Mouse (Mus musculus) intestine, embryonic 16.5 days (tissue): ENCODE data around the gene Mcoln1. TPM values are rescaled to one million over a fixed set of nuclear protein-coding genes. Genes with fewer than 3 reads are reported as not detected.

Experiments used
- ATAC-seq: fragments of 200-750 bp; cut with Nextera tagmentation; 2 replicates; pipeline ENCODE4 v1.8.0; 2017; ENCODE audit warnings: moderate TSS enrichment, moderate library complexity
- H3K27ac ChIP-seq: fragments of 300-500 bp; sonication (generic); 2 replicates; pipeline ENCODE4 v1.5.1; 2014; ENCODE audit warnings: mild to moderate bottlenecking, low read length
- H3K27me3 ChIP-seq: fragments of 300-500 bp; sonication (generic); replicated peaks from 2 replicates; pipeline ENCODE4 v1.6.1; 2014; ENCODE audit warnings: low read length, control low read depth, mixed read lengths; ENCODE audit not compliant: control insufficient read depth, insufficient read depth
- H3K36me3 ChIP-seq: fragments of 300-500 bp; sonication (generic); 2 replicates; pipeline ENCODE4 v1.6.1; 2014; ENCODE audit warnings: low read length, control low read depth; ENCODE audit not compliant: control insufficient read depth, insufficient read depth
- H3K4me1 ChIP-seq: fragments of 300-500 bp; sonication (generic); 2 replicates; pipeline ENCODE4 v1.6.1; 2014; ENCODE audit warnings: low read length, control low read depth, mixed read lengths; ENCODE audit not compliant: control insufficient read depth, insufficient read depth
- H3K4me2 ChIP-seq: fragments of 300-500 bp; sonication (generic); 2 replicates; pipeline ENCODE4 v1.6.1; 2014; ENCODE audit warnings: low read depth, low read length, control low read depth
- H3K4me3 ChIP-seq: fragments of 300-500 bp; sonication (generic); 2 replicates; pipeline ENCODE4 v1.5.1; 2014; ENCODE audit warnings: mild to moderate bottlenecking, low read length
- H3K9ac ChIP-seq: fragments of 300-500 bp; sonication (generic); 2 replicates; pipeline ENCODE4 v1.6.1; 2014; ENCODE audit warnings: low read depth, low read length
- H3K9me3 ChIP-seq: fragments of 300-500 bp; sonication (generic); 2 replicates; pipeline ENCODE4 v1.6.1; 2016; ENCODE audit warnings: low read length, control low read depth; ENCODE audit not compliant: control insufficient read depth
- WGBS: fragments of 180-500 bp; shearing (Covaris S2); extraction: QIAGEN DNeasy Blood & Tissue Kit; methylation state at CpG from one replicate; pipeline ENCODE4 v1.1.7; 2014; 5-methylcytosine and 5-hydroxymethylcytosine counted together
- polyA plus RNA-seq: library from polyadenylated mRNA; unstranded; fragments of >200 nt; fragmentation: Nextera tagmentation; extraction: Ambion mirVana; gene quantifications from 2 replicates; pipeline ENCODE4 v1.2.1, GENCODE M21; 2015

Gene Mcoln1
- polyA plus RNA-seq, 1 experiment from 2014 or later = 73.6 TPM

DNA sequence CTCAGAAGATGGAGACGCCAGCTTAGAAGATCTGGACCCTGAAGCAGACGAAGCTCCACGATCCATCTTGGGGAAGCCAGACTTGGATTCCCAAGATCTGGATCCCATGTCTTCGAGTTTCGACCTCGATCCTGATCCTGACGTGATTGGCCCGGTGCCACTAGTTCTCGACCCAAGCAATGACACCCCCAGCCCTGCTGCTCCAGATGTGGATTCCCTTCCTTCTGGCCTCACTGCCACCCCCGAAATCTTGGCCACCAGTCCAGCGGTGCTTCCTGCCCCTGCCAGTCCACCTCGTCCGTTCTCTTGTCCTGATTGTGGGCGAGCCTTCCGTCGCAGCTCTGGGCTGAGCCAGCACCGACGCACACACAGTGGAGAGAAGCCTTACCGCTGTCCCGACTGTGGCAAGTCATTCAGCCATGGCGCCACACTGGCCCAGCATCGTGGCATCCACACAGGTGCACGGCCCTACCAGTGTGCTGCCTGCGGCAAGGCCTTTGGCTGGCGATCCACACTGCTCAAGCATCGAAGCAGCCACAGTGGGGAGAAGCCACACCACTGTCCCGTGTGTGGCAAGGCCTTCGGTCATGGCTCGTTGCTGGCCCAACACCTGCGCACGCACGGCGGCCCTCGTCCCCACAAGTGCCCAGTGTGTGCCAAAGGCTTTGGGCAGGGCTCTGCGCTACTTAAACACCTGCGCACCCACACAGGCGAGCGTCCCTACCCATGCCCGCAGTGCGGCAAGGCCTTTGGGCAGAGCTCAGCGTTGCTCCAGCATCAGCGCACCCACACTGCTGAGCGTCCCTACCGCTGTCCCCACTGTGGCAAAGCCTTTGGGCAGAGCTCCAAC lies 4.5 kb upstream of the Mcoln1 start:
- no peaks in the 10 kb centered on the region for H3K9me3 ChIP-seq
- peaks cover 5% of the 10 kb centered on the region for H3K4me1 ChIP-seq
- H3K27ac ChIP-seq = no peak overlapping the region
- H3K9ac ChIP-seq = no peak overlapping the region
- no peak for ATAC-seq
- H3K4me2 ChIP-seq = no peak overlapping the region
- H3K4me3 ChIP-seq = no peak overlapping the region
- peaks cover 13% of the 10 kb centered on the region for H3K36me3 ChIP-seq
- no peaks in the 10 kb centered on the region for H3K27me3 ChIP-seq
- 97% methylated on average over 44 of the region's 44 CpGs for WGBS

DNA sequence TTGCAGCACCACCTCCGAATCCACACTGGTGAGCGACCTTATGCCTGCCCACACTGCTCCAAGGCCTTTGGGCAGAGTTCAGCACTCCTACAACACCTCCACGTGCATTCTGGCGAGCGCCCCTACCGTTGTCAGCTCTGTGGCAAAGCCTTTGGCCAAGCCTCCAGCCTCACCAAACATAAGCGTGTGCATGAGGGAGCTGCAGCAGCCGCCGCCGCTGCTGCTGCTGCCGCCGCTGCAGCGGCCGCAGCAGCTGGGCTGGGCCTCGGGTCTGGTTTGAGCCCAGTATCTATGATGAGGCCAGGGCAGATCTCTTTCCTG lies 3.9 kb upstream of the Mcoln1 start:
- no peaks in the 10 kb centered on the region for H3K27me3 ChIP-seq
- no peaks in the 10 kb centered on the region for H3K9me3 ChIP-seq
- WGBS = 92% methylated on average over 15 of the region's 15 CpGs

DNA sequence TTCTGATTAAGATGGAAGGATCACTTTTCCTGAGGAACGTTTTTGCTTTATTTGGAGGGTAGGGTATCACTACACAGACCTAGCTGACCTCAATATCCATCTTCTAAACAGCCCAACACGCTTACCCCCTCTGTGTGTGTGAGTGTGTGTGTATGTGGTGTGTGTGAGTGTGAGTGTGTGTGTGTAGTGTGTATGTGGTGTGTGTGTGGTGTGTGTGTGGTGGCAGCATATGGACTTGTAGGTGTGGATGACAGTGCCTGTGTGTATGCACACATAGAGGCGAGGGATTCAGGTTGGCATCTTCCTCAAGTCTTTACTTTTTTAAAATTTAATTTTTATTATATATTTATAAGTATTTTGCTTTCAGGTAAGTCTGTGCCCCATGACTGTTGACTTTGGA lies 1.7 kb upstream of the Mcoln1 start:
- peaks cover 13% of the 10 kb centered on the region for H3K4me1 ChIP-seq
- no peak overlapping the region for H3K4me3 ChIP-seq
- no peak overlapping the region for H3K9ac ChIP-seq
- 90% methylated on average over 3 of the region's 3 CpGs for whole genome bisulfite sequencing
- no peak for ATAC-seq
- H3K9me3 ChIP-seq = no peaks in the 10 kb centered on the region
- H3K36me3 ChIP-seq = peaks cover 13% of the 10 kb centered on the region
- H3K4me2 ChIP-seq = no peak overlapping the region
- H3K27ac ChIP-seq = no peak overlapping the region
- H3K27me3 ChIP-seq = no peaks in the 10 kb centered on the region

More for the DNA sequence above, 3.9 kb upstream of the Mcoln1 start:
- H3K4me2 ChIP-seq = no peak overlapping the region
- no peak for ATAC-seq
- H3K36me3 ChIP-seq = peaks cover 13% of the 10 kb centered on the region
- H3K9ac ChIP-seq = no peak overlapping the region
- H3K4me3 ChIP-seq = no peak overlapping the region
- peaks cover 9% of the 10 kb centered on the region for H3K4me1 ChIP-seq
- H3K27ac ChIP-seq = no peak overlapping the region

DNA sequence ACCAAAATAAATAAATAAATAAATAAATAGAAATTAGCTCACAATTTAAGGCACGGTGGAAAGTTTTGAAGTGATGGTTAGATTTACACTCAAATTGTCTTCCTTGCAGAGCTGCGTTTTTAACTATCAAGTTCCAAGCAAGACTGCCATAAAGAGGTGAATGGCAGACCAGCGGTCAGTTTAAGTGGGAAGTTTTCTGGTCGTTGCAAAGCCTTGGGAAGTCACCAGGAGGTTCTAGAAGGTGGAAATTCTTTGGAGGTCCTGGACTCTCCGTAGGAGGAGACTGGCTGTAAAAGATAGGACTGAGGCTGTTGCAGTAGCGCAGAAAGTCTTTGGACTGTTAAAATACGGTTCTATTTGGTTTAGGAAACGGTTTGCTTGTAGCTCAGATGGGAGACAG lies 506 bp upstream of the Mcoln1 start:
- no peak for ATAC-seq
- Histone ChIP-seq H3K27ac (peak overlapping the region; percentile 88), H3K27me3 (no peaks in the 10 kb centered on the region), H3K9ac (peak overlapping the region; percentile 76), H3K9me3 (no peaks in the 10 kb centered on the region), H3K4me3 (peak overlapping the region; percentile 74), H3K36me3 (peaks cover 13% of the 10 kb centered on the region), H3K4me2 (peak overlapping the region; percentile 69), H3K4me1 (peaks cover 8% of the 10 kb centered on the region)
- 3% methylated on average over 8 of the region's 8 CpGs for WGBS

DNA sequence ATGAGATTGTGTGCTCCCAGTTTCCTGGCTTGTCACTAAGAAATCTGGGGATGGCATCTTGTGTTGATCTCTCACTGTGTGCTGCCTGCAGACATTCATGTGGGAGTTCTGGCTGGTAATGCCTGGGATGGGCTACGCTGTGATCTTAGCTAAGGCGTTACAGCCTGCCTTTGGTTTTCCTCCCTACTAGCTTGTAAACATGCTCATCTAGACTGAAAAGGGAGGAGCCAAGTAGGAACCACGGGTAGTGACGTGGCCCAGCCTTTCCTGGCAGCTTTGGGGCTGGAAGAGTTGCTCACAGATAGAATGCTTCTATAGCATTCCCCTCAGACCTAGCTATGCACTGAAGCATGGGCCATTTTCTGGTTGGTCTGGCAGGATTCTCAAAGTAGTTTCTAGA lies 2.0 kb downstream of the Mcoln1 start:
- no peak for ATAC-seq
- peaks cover 8% of the 10 kb centered on the region for H3K4me1 ChIP-seq
- H3K27ac ChIP-seq = no peak overlapping the region
- H3K36me3 ChIP-seq = 0 out of 2 replicates have a peak, but pooled peaks cover under 1% of the 10 kb centered on the region
- no peaks in the 10 kb centered on the region for H3K9me3 ChIP-seq
- H3K9ac ChIP-seq = no peak overlapping the region; the same call in 1 of the 2 replicates
- H3K27me3 ChIP-seq = no peaks in the 10 kb centered on the region
- H3K4me2 ChIP-seq = no peak overlapping the region
- H3K4me3 ChIP-seq = no peak overlapping the region
- 67% methylated on average over 4 of the region's 4 CpGs for WGBS

DNA sequence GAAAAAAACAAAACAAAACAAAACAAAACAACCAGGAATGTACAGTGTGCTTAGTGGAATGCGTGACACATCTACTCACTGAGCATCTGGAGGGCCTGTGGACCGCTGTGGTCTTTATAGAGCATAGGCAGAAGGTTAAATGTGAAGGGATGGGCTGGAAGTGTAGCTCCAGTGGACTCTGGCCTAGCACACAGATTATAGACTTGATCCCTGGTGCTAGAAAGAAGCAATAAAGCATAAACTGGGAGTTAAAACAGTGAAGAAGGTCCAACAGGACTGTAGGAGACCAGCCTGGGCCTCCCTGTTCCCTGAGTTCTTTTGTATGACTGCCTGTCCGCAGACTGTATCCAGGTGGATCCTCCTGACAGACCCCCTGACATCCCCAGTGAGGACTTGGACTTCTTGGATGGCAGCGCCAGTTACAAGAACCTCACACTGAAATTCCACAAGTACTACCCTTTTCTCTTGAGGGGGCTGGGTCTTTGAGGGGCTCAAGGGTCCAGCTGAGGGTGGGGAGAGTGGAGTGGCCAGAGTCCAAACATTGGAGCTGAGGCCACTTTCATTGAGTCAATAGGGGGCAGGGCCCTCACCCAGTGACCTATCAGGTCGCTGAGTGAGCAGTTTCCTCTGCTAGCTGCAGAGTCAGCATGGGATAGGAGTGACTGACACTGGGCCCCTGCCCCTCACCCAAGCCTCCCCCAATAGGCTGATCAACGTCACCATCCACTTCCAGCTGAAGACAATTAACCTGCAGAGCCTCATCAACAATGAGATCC lies 7.9 kb downstream of the Mcoln1 start:
- H3K4me2 ChIP-seq = no peak overlapping the region
- H3K4me3 ChIP-seq = no peak overlapping the region
- H3K9me3 ChIP-seq = no peaks in the 10 kb centered on the region
- H3K4me1 ChIP-seq = no peaks in the 10 kb centered on the region
- peak; percentile 79 for ATAC-seq
- H3K27ac ChIP-seq = peak overlapping the region; percentile 86
- 83% methylated on average over 6 of the region's 6 CpGs for WGBS
- H3K9ac ChIP-seq = no peak overlapping the region
- H3K27me3 ChIP-seq = no peaks in the 10 kb centered on the region
- peaks cover 8% of the 10 kb centered on the region; the same call in 1 of the 2 replicates for H3K36me3 ChIP-seq

DNA sequence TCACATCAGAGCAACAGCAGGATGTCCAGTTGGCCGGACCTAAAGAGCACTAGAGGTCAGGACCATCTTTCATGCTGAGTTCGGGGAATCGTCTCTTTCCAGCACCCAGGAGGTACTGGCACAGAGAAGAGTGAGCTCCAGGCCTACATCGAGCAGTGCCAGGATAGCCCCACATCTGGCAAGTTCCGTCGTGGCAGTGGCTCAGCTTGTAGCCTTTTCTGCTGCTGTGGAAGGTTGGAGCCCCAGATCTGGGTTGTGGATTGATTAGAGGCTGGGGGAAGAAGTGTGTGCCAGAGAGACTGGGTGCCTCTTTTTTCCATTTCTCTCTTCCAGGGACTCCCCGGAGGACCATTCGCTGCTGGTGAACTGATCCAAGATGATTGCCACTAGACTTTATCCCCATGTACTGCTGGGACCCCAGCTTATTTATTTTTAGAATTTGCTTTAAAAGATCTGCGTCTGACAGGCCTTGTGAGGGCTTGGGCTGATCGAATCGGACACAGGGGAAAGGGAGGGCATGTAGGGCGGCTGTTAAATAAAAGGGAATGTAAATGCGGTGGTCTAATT lies 14.5 kb downstream of the Mcoln1 start:
- 34% methylated on average over 13 of the region's 13 CpGs for WGBS
- Histone ChIP-seq H3K9me3 (no peaks in the 10 kb centered on the region), H3K4me2 (peak overlapping the region; percentile 91), H3K27ac (0 out of 2 replicates have a peak overlapping the region, but pooled peaks have one; percentile 13), H3K4me3 (peak overlapping the region; percentile 76), H3K4me1 (peaks cover 4% of the 10 kb centered on the region; the same call in 1 of the 2 replicates), H3K27me3 (no peaks in the 10 kb centered on the region), H3K9ac (peak overlapping the region; percentile 77), H3K36me3 (0 out of 2 replicates have a peak, but pooled peaks cover 2% of the 10 kb centered on the region)
- no peak for ATAC-seq

DNA sequence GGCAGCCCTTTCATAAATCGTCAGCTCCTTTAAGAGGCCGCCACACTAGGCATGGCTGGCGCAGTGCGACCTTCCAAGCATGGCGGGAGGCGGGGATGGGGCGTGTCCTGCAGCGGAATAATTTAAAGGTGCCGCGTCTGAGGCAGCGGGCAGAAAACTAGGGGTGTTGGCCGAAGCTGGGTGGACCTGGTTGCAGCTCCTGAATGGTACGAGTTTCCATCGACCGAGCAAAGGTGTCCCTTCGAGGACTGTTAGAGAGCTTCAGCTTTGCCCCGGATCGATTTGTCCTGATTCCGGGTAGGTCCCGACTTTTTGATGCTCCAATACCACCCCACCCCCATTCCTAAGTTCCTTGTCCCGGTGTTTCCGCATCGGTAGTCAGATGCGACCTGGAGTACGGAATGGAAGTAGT lies 15.0 kb downstream of the Mcoln1 start, which contains the start of gene Pnpla6:
TSS of gene Pnpla6 (plus strand) at position 125 of the 412 bp plus-strand sequence.
- peak; percentile 71 for ATAC-seq
- Histone ChIP-seq H3K9me3 (no peaks in the 10 kb centered on the region), H3K27ac (peak within 1 kb of the TSS; percentile 88), H3K36me3 (0 out of 2 replicates have a peak, but pooled peaks cover 2% of the 10 kb centered on the region), H3K27me3 (no peaks in the 10 kb centered on the region), H3K4me1 (peaks cover 4% of the 10 kb centered on the region; the same call in 1 of the 2 replicates), H3K4me2 (peak within 1 kb of the TSS; percentile 91), H3K9ac (peak within 1 kb of the TSS; percentile 77), H3K4me3 (peak within 1 kb of the TSS; percentile 76)
- WGBS = 0% methylated on average over 25 of the region's 25 CpGs
